Mouse (Mus musculus): ENCODE data around the gene Pik3r5. TPM values are rescaled to one million over a fixed set of nuclear protein-coding genes. Genes with fewer than 3 reads are reported as not detected.
A peak's percentile ranks its signal among the peaks of the same experiment; 100 is the strongest.

The Pik3r5 gene
- total and polyA plus RNA-seq, 2 experiments, result 0.28 to 0.77 TPM

DNA sequence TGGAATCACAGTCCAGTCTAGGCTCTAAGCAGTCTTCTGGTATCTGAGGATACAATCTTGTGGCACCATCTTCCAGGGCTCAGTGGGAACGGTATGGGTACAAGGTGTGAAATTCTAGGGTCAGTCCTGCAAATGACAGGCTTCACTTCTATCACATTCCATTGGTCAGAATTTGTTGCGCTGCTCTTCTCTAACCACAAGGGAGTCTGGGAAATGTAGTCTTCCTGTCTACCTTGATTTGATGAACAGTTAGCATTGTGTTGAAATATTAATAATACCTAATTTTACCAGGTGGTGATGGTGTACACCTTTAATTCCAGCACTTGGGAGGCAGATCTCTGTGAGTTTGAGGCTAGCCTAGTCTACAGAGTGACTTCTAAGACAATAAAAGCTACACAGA, 88.5 kb downstream of the Pik3r5 start:
- 86% methylated on average over 2 of the region's 2 CpGs for WGBS
- Histone ChIP-seq H3K36me3 (ENCODE audit: control insufficient read depth, insufficient read depth, low read length) (no peaks in the 10 kb centered on the region), H3K79me2 (ENCODE audit: control insufficient read depth, insufficient read depth, low read length) (no peaks in the 10 kb centered on the region), H3K4me1 (ENCODE audit: control insufficient read depth, insufficient read depth, low read length) (no peaks in the 10 kb centered on the region), H3K4me3 (ENCODE audit: insufficient read depth, low read depth, low read length) (no peak overlapping the region), H3K9ac (ENCODE audit: low read depth, low read length) (no peak overlapping the region), H3K27me3 (ENCODE audit: control insufficient read depth, insufficient read depth, low read length) (no peaks in the 10 kb centered on the region), H3K27ac (replicated peaks; ENCODE audit: insufficient read depth, low read depth, low read length) (no peak overlapping the region)
- no peak for DNase-seq (ENCODE audit: extremely low read depth, low read depth, low spot score)
- TF ChIP-seq CTCF (IDR thresholded peaks at IDR 0.05; ENCODE audit: low read depth, low read length), result no peak
- TF ChIP-seq POLR2A (IDR thresholded peaks at IDR 0.05; ENCODE audit: extremely low read depth, insufficient read depth, low read length), result no peak

DNA sequence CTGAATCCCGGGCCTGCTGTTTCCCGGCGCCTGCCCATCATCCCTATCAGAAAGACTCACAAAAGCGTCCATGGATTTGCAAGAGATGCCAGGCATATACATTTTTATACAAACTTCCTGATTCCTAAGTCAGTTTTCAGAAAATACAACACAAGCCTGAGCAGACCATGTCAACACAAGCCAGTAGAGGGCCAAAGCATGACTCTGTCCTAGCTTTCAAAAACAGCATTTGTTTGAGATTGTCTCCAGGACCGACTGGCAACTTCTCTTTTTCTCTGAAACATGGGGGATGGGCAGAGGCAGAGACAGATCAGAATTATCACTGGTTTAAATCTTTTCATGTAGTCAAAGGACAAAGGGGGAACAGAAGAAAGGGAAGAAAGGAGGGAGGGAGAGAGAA, 89.4 kb downstream of the Pik3r5 start:
- 79% methylated on average over 5 of the region's 5 CpGs for WGBS
- DNase-seq (ENCODE audit: extremely low read depth, low read depth, low spot score), result no peak
- Histone ChIP-seq H3K4me3 (ENCODE audit: insufficient read depth, low read depth, low read length) (no peak overlapping the region), H3K79me2 (ENCODE audit: control insufficient read depth, insufficient read depth, low read length) (no peaks in the 10 kb centered on the region), H3K9ac (ENCODE audit: low read depth, low read length) (no peak overlapping the region), H3K36me3 (ENCODE audit: control insufficient read depth, insufficient read depth, low read length) (no peaks in the 10 kb centered on the region), H3K4me1 (ENCODE audit: control insufficient read depth, insufficient read depth, low read length) (no peaks in the 10 kb centered on the region), H3K27me3 (ENCODE audit: control insufficient read depth, insufficient read depth, low read length) (no peaks in the 10 kb centered on the region), H3K27ac (replicated peaks; ENCODE audit: insufficient read depth, low read depth, low read length) (no peak overlapping the region)
- no peak for TF ChIP-seq CTCF (IDR thresholded peaks at IDR 0.05; ENCODE audit: low read depth, low read length)
- no peak for TF ChIP-seq POLR2A (IDR thresholded peaks at IDR 0.05; ENCODE audit: extremely low read depth, insufficient read depth, low read length)

DNA sequence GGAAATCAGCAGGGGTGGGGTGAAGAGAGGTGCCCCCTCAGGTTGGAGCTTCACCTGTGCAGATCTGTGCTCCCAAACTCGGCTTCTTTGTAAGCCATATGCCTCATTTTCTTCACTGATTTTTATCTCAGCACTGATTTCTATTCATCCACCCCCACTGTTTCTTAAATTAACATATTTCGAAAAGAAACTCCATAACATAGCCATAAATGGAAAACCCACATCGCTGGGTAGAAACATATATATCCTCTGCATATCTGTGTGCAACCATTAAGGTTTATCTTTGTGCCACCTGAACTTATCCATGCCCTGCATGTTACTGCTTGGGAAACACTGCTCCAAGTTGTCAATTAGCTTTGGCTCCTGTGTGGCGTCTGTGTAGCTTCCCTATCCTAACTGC, 94.5 kb downstream of the Pik3r5 start:
- Histone ChIP-seq H3K36me3 (ENCODE audit: control insufficient read depth, insufficient read depth, low read length) (no peaks in the 10 kb centered on the region), H3K4me1 (ENCODE audit: control insufficient read depth, insufficient read depth, low read length) (no peaks in the 10 kb centered on the region), H3K9ac (ENCODE audit: low read depth, low read length) (no peak overlapping the region), H3K4me3 (ENCODE audit: insufficient read depth, low read depth, low read length) (no peak overlapping the region), H3K27me3 (ENCODE audit: control insufficient read depth, insufficient read depth, low read length) (no peaks in the 10 kb centered on the region), H3K27ac (replicated peaks; ENCODE audit: insufficient read depth, low read depth, low read length) (no peak overlapping the region), H3K79me2 (ENCODE audit: control insufficient read depth, insufficient read depth, low read length) (no peaks in the 10 kb centered on the region)
- WGBS, result 72% methylated on average over 4 of the region's 4 CpGs
- DNase-seq (ENCODE audit: extremely low read depth, low read depth, low spot score), result no peak
- TF ChIP-seq CTCF (IDR thresholded peaks at IDR 0.05; ENCODE audit: low read depth, low read length), result no peak
- no peak for TF ChIP-seq POLR2A (IDR thresholded peaks at IDR 0.05; ENCODE audit: extremely low read depth, insufficient read depth, low read length)

DNA sequence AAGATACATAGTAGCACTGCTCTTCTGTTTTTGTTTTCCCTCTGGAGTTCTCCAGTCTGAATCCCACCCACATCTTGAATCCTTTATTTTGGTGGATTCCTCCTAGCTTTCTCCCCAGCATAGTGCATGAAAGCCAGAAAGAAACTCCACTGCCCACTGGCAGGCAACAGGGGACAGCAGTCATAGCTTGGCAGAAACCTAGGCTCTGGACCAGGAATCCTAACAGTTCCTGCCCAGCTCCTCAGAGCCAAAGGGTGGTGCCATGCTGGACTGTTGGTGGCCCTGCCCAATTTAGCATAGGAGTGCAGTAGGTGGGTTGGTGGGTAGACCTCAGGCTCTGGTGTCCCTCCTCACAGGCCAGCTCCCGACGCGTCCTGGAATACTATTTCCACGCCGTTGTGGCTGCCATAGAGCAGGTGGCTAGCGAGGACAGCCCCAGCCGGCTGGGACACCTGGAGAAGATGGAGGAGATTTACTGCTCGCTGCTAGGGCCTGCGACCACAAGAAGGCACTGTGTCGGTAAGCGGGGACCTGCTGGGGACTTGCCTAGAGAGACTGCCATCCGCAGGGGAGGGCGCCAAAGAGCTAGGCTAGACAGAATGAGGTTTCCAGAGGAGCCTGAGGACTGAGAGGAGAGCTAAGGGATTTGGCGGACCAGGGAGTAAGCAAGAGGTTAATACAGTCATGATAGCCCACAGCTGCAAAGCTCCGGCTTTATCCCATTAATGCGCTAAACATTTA, 99.3 kb downstream of the Pik3r5 start:
- DNase-seq (ENCODE audit: extremely low read depth, low read depth, low spot score), result no peak
- Histone ChIP-seq H3K79me2 (ENCODE audit: control insufficient read depth, insufficient read depth, low read length) (no peaks in the 10 kb centered on the region), H3K27ac (replicated peaks; ENCODE audit: insufficient read depth, low read depth, low read length) (no peak overlapping the region), H3K27me3 (ENCODE audit: control insufficient read depth, insufficient read depth, low read length) (no peaks in the 10 kb centered on the region), H3K4me1 (ENCODE audit: control insufficient read depth, insufficient read depth, low read length) (no peaks in the 10 kb centered on the region), H3K36me3 (ENCODE audit: control insufficient read depth, insufficient read depth, low read length) (no peaks in the 10 kb centered on the region), H3K9ac (ENCODE audit: low read depth, low read length) (no peak overlapping the region), H3K4me3 (ENCODE audit: insufficient read depth, low read depth, low read length) (no peak overlapping the region)
- WGBS, result 35% methylated on average over 16 of the region's 16 CpGs
- peak; percentile 42 for TF ChIP-seq CTCF (IDR thresholded peaks at IDR 0.05; ENCODE audit: low read depth, low read length)
- TF ChIP-seq POLR2A (IDR thresholded peaks at IDR 0.05; ENCODE audit: extremely low read depth, insufficient read depth, low read length), result no peak

DNA sequence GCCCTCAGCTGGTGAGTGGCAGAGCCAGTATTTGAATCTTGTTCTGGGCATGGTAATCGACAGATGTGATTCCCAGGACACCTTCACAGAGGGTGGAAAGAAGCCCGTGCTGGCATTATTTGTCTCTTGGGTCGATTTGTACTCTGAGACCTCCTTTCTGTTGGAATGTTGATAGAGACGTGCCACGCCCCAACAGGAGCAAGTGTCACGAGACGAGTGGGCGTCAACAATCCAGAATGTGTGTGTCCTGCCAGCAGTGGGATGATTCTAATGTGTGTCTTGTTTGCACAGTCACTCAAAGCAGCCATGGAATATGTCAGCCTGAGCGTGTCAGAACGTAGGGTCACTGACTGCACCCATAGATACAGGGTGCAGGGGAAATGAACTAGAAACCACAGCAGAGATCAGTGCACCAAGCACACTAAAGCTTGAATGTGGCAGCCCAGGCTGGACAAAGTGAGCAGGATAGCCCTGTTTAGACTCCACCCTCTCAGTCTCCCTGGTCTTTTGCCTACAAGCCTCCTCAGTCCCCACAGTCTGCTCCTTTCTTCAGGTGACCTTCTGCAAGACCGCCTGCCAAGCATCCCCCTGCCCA, 100.1 kb downstream of the Pik3r5 start:
- no peaks in the 10 kb centered on the region for H3K36me3 ChIP-seq (ENCODE audit: control insufficient read depth, insufficient read depth, low read length)
- no peaks in the 10 kb centered on the region for H3K27me3 ChIP-seq (ENCODE audit: control insufficient read depth, insufficient read depth, low read length)
- no peaks in the 10 kb centered on the region for H3K79me2 ChIP-seq (ENCODE audit: control insufficient read depth, insufficient read depth, low read length)
- WGBS, result 52% methylated on average over 11 of the region's 11 CpGs
- no peak overlapping the region for H3K27ac ChIP-seq (replicated peaks; ENCODE audit: insufficient read depth, low read depth, low read length)
- no peaks in the 10 kb centered on the region for H3K4me1 ChIP-seq (ENCODE audit: control insufficient read depth, insufficient read depth, low read length)
- peak; percentile 17 for DNase-seq (ENCODE audit: extremely low read depth, low read depth, low spot score)
- H3K4me3 ChIP-seq (ENCODE audit: insufficient read depth, low read depth, low read length), result no peak overlapping the region
- TF ChIP-seq CTCF (IDR thresholded peaks at IDR 0.05; ENCODE audit: low read depth, low read length) (no peak), POLR2A (IDR thresholded peaks at IDR 0.05; ENCODE audit: extremely low read depth, insufficient read depth, low read length) (no peak)
- H3K9ac ChIP-seq (ENCODE audit: low read depth, low read length), result no peak overlapping the region

DNA sequence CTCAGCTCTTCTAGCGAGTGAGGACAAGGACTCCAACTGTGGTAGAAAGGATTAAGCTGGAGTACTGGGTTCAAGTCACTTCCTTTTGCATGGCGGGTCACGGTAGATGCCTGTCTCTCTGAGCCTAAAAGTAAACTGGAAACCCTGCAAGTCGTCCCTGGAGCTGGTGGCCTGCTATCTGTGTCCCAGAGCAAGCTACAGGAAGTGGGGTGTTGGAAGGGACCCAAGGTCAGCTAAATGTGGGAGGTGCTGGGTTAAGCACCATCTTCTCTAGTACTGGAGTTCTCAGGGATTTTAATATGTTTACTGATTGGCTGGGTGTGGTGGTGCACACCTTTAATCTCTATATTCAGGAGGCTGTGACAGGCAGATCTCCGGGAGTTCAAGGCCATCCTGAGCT, 100.9 kb downstream of the Pik3r5 start:
- Histone ChIP-seq H3K27ac (replicated peaks; ENCODE audit: insufficient read depth, low read depth, low read length) (no peak overlapping the region), H3K9ac (ENCODE audit: low read depth, low read length) (no peak overlapping the region), H3K4me3 (ENCODE audit: insufficient read depth, low read depth, low read length) (no peak overlapping the region), H3K4me1 (ENCODE audit: control insufficient read depth, insufficient read depth, low read length) (no peaks in the 10 kb centered on the region), H3K36me3 (ENCODE audit: control insufficient read depth, insufficient read depth, low read length) (no peaks in the 10 kb centered on the region), H3K79me2 (ENCODE audit: control insufficient read depth, insufficient read depth, low read length) (no peaks in the 10 kb centered on the region), H3K27me3 (ENCODE audit: control insufficient read depth, insufficient read depth, low read length) (no peaks in the 10 kb centered on the region)
- 57% methylated on average over 5 of the region's 5 CpGs for WGBS
- peak; percentile 31 for DNase-seq (ENCODE audit: extremely low read depth, low read depth, low spot score)
- no peak for TF ChIP-seq CTCF (IDR thresholded peaks at IDR 0.05; ENCODE audit: low read depth, low read length)
- no peak for TF ChIP-seq POLR2A (IDR thresholded peaks at IDR 0.05; ENCODE audit: extremely low read depth, insufficient read depth, low read length)
